Mouse (Mus musculus): Measurements from ENCODE around the gene Nyap2.
A peak's percentile ranks its signal among the peaks of the same experiment; 100 is the strongest.

Gene Nyap2

DNA sequence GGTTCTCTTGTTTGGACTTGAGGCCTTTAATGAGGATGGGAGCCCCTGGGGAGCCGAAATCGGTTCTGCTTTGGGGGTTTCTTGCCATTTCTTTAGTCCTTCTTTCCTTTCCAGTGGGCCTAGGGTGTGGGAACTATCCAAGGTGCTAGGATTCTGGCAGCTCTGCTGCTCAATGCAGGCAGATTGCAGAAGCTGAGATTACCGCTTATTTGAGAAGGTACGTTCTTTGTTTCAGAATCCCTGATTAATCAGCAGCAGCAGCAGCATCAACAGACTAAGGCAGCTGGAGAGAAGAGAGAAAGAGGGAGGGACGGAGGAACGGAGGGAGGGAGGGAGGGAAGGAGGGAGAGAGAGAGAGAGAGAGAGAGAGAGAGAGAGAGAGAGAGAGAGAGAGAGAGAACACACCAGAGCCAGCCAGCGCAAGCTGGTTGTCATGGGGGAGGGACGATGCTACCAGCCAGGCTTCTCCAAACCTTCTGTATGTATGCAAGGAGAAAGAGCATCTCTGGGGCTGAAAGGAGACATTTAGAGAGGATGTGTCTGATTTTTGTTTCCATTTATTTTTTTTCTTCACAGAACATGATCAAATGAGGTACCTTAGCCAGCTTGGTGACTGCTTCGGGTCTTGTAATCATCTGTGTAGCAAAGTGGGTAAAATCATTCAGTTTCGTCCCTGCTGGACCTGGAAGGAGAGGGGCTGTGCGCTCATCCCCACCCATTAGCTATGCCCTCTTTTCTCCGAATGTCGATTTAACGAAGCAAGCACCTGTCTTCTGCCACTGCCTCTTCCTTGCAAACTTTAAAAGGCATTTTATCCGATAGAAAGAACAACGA lies at the start of gene Nyap2:
Gene Nyap2 (plus strand): TSS at position 120 of the 834 bp plus-strand sequence.
- DNase-seq: peak; percentile 80

- DNase-seq: no peak
Observed at GRCm38 (mm10) chr1:81042907-81043868, 33.6 kb upstream of the Nyap2 start.

DNA sequence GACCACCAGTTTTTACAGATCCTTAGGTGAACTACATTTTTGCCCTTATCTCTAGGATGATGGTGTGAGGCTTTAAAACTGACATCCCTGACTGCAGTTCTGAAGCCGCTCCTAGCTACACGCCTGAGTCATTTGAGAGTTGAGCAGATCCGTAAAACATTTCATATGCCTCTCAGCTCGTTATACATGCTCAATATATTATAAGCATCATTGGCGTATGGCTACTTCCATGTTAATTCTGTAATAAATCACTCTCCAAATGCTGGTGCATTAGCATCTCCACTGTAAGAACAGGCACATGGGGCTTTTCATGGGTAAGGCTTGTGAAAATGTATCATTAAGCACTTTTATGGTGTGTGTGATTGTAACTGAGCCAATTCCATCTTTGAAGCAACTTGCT lies 18.4 kb upstream of the Nyap2 start:
- no peak for DNase-seq

- DNase-seq: no peak
Observed at GRCm38 (mm10) chr1:81058835-81059234, 17.9 kb upstream of the Nyap2 start.

- no peak for DNase-seq
Observed at GRCm38 (mm10) chr1:81062811-81063210, 13.9 kb upstream of the Nyap2 start.

GRCm38 (mm10) chr1:81076259-81076658 lies 491 bp upstream of the Nyap2 start:
- DNase-seq: peak; percentile 75

DNA sequence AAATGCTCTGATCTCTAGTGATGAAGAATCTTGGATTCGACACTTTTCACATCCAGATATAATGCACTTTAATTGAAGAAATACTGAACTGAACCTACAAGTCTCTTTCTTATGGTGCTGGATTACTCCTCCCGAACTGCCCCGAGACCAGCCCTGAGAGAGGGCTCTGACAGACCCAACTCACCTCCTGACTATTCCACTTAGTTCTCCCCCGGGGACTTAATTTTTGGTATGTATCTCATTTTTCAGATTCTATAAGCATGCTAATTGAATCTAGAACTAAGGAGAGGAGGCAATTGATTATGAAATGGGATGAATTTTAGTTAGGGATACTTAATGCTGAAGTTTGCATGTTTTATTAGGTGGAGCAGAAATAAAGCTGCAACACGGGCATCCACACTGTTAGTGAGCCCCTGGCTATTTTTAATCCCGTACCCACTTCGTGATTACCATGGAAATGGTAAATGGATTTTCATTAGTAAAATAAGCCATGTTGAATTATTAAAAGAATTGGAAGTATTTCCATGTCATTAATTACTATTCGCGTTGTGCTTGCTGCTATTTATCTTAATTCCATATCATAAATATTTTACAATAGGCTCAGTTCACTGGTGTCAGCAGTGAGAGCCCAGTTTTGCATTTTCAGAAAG lies 1.0 kb downstream of the Nyap2 start:
- DNase-seq: peak; percentile 14

DNA sequence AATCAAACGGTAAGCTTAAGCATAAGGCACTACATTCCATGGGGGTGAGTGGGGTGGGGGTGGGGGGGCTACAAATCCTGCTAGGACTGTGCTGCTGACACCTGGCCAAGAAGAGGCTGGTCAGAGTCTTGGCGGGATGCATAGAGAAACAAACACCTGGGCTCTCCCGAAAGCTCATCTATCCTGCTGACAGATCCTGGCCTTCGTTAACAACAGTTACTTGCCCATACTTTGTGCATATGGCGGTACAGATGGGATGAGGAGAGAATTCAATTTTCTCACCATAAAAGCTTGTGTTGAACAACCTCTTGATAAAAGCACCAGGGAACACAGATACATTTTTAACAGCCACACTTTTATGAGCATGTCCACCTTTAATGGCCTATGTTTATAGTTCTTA lies 10.7 kb downstream of the Nyap2 start:
- peak; percentile 41 for DNase-seq

GRCm38 (mm10) chr1:81090400-81090799 lies 13.7 kb downstream of the Nyap2 start:
- no peak for DNase-seq

DNA sequence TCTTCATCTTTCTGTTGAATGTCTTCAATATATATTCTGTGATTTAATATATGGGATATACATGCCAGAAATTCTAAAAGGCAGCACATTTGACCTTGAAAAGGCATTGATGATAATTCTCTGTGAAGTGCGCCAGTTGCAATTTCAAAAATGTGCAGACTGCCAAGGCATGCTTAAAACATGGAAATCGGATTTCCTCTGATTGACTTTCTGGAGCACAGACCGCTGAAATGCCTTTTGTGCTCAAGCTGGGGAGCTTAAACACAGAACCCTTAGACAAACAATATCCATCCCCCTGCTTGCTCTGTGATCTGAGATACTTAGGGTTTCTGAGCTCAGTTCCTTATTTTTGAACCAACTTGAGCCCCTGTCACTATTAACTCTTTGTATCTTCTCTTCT lies 14.2 kb downstream of the Nyap2 start:
- DNase-seq: no peak

GRCm38 (mm10) chr1:81092056-81092455 lies 15.3 kb downstream of the Nyap2 start:
- DNase-seq: no peak

DNA sequence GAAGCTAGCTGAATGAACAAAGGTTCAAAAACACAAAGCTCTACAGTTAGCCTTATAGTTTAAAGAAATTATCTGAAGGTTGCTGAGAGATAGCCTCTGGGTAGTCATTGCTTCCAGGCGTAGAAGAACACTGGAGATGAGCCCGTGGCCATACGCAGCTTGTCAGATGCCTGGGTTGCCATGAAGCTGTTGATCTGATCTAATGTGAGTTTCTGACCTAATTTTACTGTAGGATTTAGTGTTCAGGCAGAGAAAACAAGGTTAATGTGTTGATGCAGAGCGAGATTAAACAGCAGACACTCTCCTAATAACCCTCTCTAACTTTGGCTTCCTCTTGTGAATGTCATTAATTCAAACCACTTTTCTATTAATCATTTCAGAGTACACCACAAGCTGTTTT lies 16.1 kb downstream of the Nyap2 start:
- DNase-seq: no peak

DNA sequence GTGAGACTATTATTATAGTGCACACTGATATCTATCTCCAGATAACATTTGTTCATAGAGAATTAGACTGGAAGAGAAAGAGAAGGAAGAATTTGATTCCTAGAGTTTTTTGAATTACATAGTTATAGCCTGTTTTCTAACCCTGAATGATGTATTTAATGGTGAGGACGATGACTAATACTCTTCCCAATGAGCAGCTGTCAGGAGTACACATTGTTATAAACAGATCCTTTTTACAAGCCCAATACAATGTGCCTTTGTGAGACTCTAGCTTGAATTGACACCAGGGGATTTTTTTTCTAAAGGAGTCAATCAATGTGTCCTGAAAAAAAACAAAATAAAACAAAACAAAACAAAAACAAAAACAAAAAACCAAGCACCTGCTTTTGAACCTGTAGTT lies 22.2 kb downstream of the Nyap2 start:
- no peak for DNase-seq

DNA sequence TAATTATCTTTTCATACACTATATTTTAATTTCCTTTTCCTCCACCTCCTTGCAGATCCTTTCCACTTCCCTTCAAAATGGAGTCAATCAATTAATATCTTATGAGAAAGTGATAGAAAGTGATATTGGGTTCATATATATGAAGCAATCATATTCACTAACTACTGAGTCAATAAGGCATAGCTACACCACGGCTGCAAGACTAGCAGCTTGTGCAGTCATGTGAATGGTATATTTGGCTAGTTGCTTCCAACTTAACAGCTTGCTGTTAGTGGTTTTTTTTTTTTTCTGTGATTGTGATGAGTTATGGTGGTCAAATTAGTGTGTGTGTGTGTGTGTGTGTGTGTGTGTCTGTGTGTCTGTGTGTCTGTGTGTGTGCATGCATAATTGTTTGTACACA lies 25.0 kb downstream of the Nyap2 start:
- no peak for DNase-seq

GRCm38 (mm10) chr1:81119732-81120131 lies 43.0 kb downstream of the Nyap2 start:
- DNase-seq: peak; percentile 45

GRCm38 (mm10) chr1:81132007-81132712 lies 55.4 kb downstream of the Nyap2 start:
- peak; percentile 18 for DNase-seq

DNA sequence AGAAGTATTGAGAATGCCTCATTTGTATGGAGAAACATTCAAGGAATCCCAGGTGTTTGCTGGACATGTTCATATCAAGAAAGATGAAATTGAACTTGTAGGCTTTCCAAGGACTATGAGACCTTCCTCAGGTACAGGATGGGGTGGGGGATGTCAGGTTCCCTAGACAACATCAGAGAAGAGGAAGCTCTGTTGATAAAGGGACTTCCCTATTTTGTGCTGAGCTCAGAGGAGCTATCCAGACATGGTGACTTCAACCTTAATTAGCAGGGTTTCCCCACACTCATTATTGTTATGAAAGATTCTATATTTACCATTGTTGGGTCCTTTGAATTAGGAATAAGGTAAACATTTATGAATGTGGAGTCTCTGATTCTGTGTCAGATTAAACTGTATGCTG lies 67.1 kb downstream of the Nyap2 start:
- DNase-seq: no peak

DNA sequence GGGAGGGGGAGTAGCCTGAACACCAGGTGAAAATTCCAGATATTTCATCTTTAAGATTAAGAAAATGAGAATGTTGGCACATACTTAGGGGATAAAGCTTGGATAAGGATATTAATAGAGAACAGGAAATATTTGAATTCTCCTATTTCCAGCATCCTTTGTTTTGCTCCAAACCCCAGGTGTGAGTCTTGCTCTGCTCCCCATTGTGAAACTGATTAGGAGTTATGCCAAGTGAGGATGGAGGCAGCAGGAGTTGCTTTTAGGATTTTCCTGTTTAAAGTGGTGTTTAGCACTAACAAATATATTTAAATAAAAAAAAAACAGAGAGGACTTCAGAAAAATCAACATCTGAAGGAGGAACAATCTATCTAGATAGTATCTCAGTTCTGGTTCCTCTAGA lies 68.8 kb downstream of the Nyap2 start:
- peak; percentile 17 for DNase-seq

GRCm38 (mm10) chr1:81169245-81169644 lies 92.5 kb downstream of the Nyap2 start:
- no peak for DNase-seq

DNA sequence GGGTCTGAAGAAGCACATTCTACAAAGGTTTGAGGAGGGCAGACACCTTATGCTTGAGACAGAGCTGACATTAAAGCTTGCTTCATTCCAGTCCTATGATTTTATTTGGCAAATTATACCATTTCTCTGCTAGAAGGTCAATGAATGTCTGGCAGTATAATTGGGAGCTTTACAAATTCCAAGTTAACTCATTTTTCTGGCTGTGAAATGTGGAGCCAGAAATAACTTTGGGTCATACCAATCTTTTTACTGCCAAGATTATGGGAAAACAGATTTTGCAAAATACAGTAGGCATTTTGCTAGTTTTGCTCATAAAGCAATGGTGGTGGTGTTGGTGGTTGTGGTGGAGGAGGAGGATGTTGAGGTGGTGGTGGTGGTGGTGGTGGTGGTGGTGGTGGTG lies 96.0 kb downstream of the Nyap2 start:
- no peak for DNase-seq

- DNase-seq: no peak
Observed at GRCm38 (mm10) chr1:81173303-81173702, 96.6 kb downstream of the Nyap2 start.

DNA sequence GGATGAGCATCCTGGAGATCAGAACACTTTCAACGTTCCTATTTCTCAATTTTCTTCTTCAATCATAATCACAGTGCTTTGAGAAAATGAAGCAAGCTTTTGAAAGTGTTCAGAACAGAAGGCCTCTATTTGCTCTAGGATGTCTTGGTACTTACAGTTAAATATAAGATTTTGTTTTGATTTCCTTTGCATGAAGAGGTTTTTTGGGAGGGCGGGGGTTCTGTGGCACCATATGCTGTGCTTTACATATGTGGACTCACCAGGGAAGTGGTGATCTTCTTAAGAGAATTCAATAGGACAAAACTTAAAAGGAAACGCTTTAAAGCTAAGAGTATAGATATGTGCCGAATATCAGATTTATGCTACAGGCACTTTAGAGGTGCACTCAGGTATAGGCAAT lies 103.0 kb downstream of the Nyap2 start:
- no peak for DNase-seq

DNA sequence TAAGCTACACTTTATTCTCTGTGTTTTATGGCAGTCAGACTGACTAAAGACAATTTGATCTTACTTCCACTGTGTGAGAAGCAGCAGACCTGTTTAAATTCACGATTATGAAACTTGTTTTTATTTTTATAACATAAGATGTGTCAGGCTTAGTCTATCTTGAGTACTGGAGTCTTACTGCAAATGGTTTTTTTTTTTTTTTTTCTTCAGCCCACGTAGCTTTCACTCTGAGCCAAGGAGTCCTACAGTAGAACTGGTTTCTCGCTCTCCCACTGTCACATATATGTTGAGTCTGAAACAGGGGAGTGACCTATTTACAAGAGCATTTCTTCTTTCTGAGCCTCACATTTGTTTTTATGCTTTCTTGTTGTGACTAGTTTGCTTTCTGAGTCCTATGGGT lies 103.9 kb downstream of the Nyap2 start:
- no peak for DNase-seq
